Mouse (Mus musculus) forebrain, embryonic 12.5 days (tissue): ENCODE results near the gene Rnf207. TPM values are rescaled to one million over a fixed set of nuclear protein-coding genes. Genes with fewer than 3 reads are reported as not detected.

Experiments used
- ATAC-seq: fragments of 200-750 bp; cut with Nextera tagmentation; 2 replicates; pipeline ENCODE4 v1.8.0; 2017; ENCODE audit warnings: moderate TSS enrichment; ENCODE audit not compliant: low FRiP score
- H3K27ac ChIP-seq: fragments of 300-500 bp; sonication (generic); 2 replicates; pipeline ENCODE4 v1.5.1; 2016; ENCODE audit warnings: mild to moderate bottlenecking
- H3K27me3 ChIP-seq: fragments of 300-500 bp; sonication (generic); 2 replicates; pipeline ENCODE4 v1.6.1; 2016; ENCODE audit warnings: mild to moderate bottlenecking
- H3K36me3 ChIP-seq: fragments of 300-500 bp; sonication (generic); replicated peaks from 2 replicates; pipeline ENCODE4 v1.6.1; 2016; ENCODE audit warnings: mild to moderate bottlenecking
- H3K4me1 ChIP-seq: fragments of 300-500 bp; sonication (generic); 2 replicates; pipeline ENCODE4 v1.6.1; 2016
- H3K4me2 ChIP-seq: fragments of 300-500 bp; sonication (generic); 2 replicates; pipeline ENCODE4 v1.6.1; 2016; ENCODE audit warnings: mild to moderate bottlenecking, moderate library complexity
- H3K4me3 ChIP-seq: fragments of 300-500 bp; sonication (generic); replicated peaks from 2 replicates; pipeline ENCODE4 v1.5.1; 2016; ENCODE audit warnings: mild to moderate bottlenecking
- H3K9ac ChIP-seq: fragments of 300-500 bp; sonication (generic); 2 replicates; pipeline ENCODE4 v1.6.1; 2016; ENCODE audit warnings: mild to moderate bottlenecking
- H3K9me3 ChIP-seq: fragments of 300-500 bp; sonication (generic); 2 replicates; pipeline ENCODE4 v1.6.1; 2016
- WGBS: fragments of 180-500 bp; shearing (Covaris S2); methylation state at CpG from one replicate; pipeline ENCODE4 v1.1.7; 2016; 5-methylcytosine and 5-hydroxymethylcytosine counted together
- polyA plus RNA-seq: library from polyadenylated mRNA; unstranded; fragments of >200 nt; fragmentation: Nextera tagmentation; extraction: Ambion mirVana; gene quantifications from 2 replicates; pipeline ENCODE4 v1.2.1, GENCODE M21; 2016

Gene Rnf207
- polyA plus RNA-seq, 1 experiment from 2014 or later: 2.7 TPM

DNA sequence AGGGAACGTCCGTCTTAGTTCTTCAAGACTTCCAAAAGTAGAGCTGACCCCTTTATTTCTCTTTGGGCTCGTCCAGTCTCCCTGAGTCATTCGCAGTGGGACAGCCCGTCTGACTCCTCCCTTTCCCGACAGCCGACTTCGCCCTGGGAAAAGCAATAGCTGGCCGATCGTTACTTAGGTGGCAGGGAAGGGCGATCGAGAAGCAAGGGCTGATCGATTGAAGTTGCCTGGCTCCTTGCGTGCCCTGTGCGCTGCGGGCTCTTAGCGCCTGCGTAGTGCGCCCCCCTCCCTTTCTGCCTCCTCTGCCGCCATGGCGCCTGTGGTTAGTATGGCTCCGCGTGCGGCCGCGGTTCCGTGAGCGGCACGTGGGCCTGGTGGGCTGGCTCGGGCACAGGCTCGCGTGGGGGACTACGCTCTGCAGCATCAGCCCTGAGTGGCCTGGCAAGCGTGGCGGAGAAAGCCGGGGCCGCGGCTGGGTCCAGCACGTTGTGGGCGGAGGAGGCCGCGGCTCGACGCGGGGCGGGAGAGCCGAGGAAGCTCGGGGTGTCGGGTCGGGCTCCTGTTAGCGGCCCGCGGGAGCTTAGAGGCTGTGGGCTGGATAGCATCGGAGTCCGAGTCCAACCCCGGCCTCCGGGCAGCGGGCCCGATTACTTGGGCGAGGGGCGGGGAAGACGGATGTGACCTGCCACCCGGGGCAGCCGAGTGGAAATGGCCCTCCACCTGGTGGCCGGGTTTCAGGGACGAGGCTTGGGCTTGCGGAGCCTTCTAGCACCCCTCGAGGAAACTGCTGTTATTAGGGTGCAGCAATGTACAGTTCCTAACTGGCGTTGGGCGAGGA lies 7.0 kb upstream of the Rnf207 start, which contains the start of gene Rpl22:
Gene Rpl22, plus strand, starts transcription at position 169 of the 838 bp plus-strand sequence.
- Histone ChIP-seq H3K36me3 (peaks cover 33% of the 10 kb centered on the region), H3K4me2 (peak within 1 kb of the TSS; percentile 90), H3K9ac (peak within 1 kb of the TSS; percentile 96), H3K4me1 (peaks cover 19% of the 10 kb centered on the region), H3K4me3 (peak within 1 kb of the TSS; percentile 98), H3K27ac (0 out of 2 replicates have a peak within 1 kb of the TSS, but pooled peaks have one; percentile 61), H3K27me3 (peaks cover 14% of the 10 kb centered on the region; the same call in 1 of the 2 replicates), H3K9me3 (no peaks in the 10 kb centered on the region)
- WGBS: under 1% methylated on average over 69 of the region's 70 CpGs
- peak; percentile 97 for ATAC-seq

DNA sequence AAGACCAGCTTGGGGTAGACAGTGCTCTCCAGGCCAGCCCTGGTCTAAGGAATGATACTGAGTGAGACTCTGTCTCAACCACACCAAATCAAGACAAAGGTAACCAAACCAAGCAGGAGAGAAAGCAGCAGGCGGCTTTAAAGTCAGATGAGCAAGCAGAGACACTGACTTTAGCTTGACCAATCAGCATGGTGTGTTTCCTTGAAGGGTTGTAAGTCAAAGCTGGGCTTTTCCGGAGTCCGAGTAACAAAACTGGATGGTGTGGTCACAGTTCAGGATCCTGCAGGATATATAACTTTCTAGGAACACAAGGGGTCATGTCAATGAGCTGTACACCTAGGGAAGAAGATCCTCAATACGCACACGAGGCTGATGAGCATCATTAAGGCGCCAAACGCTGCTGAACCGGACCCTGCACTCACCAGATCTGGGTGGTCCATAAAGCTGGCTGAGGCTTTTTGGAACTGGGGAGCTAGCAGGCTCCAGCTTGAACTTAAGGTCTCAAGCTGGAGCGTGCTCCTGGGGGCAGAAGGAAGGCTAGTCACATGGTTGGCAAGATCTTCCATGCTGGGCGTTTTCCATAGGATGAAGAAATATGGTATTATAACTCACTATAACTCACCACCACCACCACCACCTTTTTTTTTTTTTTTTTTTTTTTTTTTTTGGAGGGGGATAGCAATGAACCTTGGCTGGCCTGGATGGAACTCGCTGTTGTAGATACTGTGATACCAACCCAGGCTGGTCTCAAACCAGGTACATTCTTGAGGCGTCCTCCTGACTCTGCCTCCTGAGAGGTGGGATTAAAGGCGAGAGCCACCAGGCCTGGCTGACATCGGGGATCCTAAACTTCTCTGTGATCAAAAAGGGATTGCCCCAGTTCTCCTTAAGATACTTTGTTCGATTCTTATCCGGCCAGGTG lies 6.1 kb upstream of the Rnf207 start:
- peak; percentile 47 for ATAC-seq
- Histone ChIP-seq H3K4me3 (peak overlapping the region; percentile 98), H3K4me2 (peak overlapping the region; percentile 90), H3K9me3 (no peaks in the 10 kb centered on the region), H3K9ac (no peak overlapping the region), H3K27me3 (peaks cover 14% of the 10 kb centered on the region; the same call in 1 of the 2 replicates), H3K4me1 (peaks cover 19% of the 10 kb centered on the region), H3K27ac (no peak overlapping the region), H3K36me3 (peaks cover 24% of the 10 kb centered on the region)
- WGBS: 60% methylated on average over 16 of the region's 16 CpGs

DNA sequence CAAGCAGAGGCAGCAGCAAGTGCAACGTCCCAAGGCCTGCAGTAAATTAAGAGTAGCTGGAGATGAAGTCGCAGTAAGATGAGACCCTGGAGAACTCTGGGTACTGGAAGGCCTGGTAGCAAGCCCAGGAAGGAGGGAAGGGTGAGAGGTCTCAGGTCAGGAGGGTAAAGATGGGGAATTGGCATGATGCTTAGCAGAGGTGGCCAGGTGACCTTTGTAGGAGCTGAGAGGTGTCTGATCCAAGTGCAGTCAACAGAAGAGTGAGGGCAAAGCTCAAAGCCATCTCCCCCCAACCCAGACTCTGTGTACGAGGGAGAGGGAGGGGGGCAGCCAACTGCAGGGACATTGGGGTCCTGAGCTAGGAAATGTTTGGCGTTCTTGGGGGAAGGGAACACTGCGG lies 2.7 kb upstream of the Rnf207 start:
- Histone ChIP-seq H3K9me3 (no peaks in the 10 kb centered on the region), H3K9ac (no peak overlapping the region), H3K27ac (no peak overlapping the region), H3K4me3 (no peak overlapping the region), H3K4me2 (no peak overlapping the region), H3K36me3 (no peaks in the 10 kb centered on the region), H3K4me1 (peaks cover 9% of the 10 kb centered on the region), H3K27me3 (peaks cover 41% of the 10 kb centered on the region)
- ATAC-seq: no peak
- WGBS: 64% methylated on average over 5 of the region's 5 CpGs

DNA sequence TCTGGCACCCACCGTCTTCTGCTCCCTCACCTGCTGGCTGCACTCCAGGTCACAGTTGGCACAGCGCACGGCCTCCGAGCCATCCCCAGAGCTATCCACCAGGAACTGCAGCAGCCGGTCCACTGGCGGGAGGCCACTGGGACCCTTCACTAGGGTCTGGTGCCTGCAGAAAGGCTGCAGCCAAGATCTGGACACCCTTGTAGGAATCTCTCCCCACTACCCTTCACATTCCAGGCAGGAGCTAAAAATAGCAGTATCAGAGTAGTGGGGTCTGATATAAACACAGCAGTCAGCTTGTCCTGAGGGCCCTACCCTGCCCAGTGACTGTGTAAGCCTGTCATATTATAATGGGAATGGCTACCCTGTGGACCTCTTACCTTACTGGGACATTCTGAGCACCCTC lies 1.2 kb downstream of the Rnf207 start:
- Histone ChIP-seq H3K27me3 (peaks cover 79% of the 10 kb centered on the region), H3K4me3 (no peak overlapping the region), H3K4me1 (peaks cover 31% of the 10 kb centered on the region), H3K36me3 (no peaks in the 10 kb centered on the region), H3K4me2 (no peak overlapping the region), H3K9ac (no peak overlapping the region), H3K27ac (no peak overlapping the region), H3K9me3 (no peaks in the 10 kb centered on the region)
- no peak for ATAC-seq
- 90% methylated on average over 6 of the region's 6 CpGs for WGBS

DNA sequence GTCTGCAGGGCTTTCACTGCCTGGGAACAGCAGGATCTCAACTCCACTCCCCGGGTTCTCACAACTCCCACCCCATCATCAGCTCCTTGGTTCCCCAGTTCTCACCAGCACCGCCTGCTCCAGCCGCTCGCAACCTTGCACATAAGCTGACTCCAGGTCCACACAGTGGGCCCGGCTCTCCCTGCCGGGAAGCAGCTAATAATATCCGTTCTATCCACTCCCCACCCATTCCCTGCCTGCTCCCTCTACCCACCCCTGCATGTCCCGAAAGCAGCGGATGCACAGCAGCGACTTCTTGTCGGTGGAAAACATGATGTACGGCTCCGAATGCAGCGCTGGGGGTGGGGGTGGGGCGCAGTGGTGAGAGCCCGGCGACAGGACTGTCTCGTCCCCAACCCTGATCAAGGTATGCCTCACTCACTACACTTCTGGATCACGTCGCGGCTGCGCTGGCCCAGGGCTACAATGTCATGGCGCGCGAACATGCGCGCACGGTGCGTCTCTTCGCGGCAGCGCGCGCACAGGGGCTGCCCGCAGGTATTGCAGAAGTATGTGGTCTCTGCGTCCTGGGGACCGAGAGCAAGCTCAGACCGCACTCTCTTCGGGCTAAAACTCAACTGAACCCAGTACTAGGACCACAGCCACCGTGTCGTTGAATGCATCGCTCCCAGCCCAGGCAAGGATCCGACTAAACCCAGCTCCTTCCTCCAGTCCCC lies 3.1 kb downstream of the Rnf207 start:
- Histone ChIP-seq H3K27me3 (peaks cover 85% of the 10 kb centered on the region), H3K9me3 (no peaks in the 10 kb centered on the region), H3K36me3 (no peaks in the 10 kb centered on the region), H3K4me3 (peak overlapping the region; percentile 28), H3K4me2 (peak overlapping the region; percentile 45), H3K27ac (no peak overlapping the region), H3K9ac (no peak overlapping the region), H3K4me1 (peaks cover 39% of the 10 kb centered on the region)
- WGBS: 1% methylated on average over 43 of the region's 43 CpGs
- ATAC-seq: no peak

DNA sequence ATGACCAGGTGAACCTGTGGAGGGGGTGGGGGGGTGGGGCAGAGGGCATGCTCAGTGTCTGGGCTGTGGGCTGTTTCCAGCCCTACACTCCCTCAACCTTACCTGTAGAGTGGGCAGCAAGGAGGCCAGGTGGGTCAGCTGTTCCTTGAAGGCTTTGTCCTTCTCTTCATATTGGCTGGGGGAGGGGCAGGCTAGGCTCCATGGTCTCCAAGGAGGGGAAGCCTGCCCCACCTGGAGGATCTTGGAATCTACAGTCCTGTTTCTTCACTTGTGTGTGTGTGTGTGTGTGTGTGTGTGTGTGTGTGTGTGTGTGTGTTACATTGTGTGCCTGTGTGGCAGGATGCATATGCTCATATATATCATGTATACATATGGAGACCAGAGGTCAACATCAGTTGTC lies 4.9 kb downstream of the Rnf207 start:
- Histone ChIP-seq H3K4me1 (peaks cover 39% of the 10 kb centered on the region), H3K9me3 (no peaks in the 10 kb centered on the region), H3K4me3 (peak overlapping the region; percentile 32; the same call in 1 of the 2 replicates), H3K9ac (0 out of 2 replicates have a peak overlapping the region, but pooled peaks have one; percentile 45), H3K27ac (no peak overlapping the region), H3K27me3 (peaks cover 99% of the 10 kb centered on the region), H3K36me3 (no peaks in the 10 kb centered on the region), H3K4me2 (peak overlapping the region; percentile 54)
- ATAC-seq: no peak

DNA sequence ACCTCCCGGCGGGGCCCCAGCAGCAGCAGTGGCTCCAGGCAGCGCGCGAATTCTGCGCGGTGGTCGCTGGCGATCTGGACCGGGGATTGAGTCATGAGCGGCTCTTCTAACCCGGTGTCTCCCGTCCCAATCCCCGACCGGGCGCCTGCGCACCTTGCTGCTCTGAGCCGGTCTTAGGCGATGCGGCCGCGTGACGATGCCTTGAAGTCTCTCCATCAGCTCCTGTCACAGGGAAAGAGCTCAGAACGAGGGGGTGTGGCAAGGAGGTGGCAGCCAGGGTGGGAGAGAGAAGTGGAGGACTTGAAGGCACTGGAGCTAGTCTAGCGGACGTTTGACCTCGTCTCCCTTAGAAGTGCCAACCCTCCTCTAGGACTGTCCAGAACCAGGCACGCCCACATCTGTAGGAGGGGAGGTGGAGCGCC lies 5.6 kb downstream of the Rnf207 start:
- peak; percentile 49; the same call in 1 of the 2 replicates for ATAC-seq
- Histone ChIP-seq H3K9me3 (no peaks in the 10 kb centered on the region), H3K4me1 (peaks cover 32% of the 10 kb centered on the region), H3K4me2 (peak overlapping the region; percentile 54), H3K27ac (no peak overlapping the region), H3K36me3 (0 out of 2 replicates have a peak, but pooled peaks cover 5% of the 10 kb centered on the region), H3K4me3 (peak overlapping the region; percentile 32), H3K27me3 (peaks cover 94% of the 10 kb centered on the region), H3K9ac (peak overlapping the region; percentile 45)
- WGBS: under 1% methylated on average over 29 of the region's 29 CpGs

DNA sequence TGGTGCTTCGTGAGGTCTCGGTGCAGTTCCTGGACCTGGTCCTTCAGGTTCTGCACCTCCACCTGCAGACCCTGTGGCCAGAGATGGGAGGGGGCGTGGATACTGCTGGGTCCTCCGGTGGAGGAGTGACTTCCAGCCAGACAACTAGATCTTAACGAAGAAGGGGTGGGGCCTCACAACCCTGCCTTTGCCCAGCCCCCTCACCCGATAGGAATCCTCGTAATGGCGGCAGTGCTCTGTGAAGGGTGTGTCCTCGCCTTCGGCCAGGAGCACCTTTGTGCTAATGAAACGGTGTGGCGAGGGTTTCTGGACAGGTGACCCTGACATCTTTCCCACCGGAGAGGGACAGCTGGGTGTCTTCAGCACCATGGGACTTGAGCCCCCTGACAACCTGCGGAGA lies 6.6 kb downstream of the Rnf207 start:
- Histone ChIP-seq H3K4me1 (peaks cover 31% of the 10 kb centered on the region), H3K27me3 (peaks cover 83% of the 10 kb centered on the region), H3K36me3 (0 out of 2 replicates have a peak, but pooled peaks cover 5% of the 10 kb centered on the region), H3K9me3 (no peaks in the 10 kb centered on the region), H3K27ac (no peak overlapping the region), H3K4me2 (peak overlapping the region; percentile 8; the same call in 1 of the 2 replicates), H3K4me3 (no peak overlapping the region), H3K9ac (no peak overlapping the region)
- under 1% methylated on average over 14 of the region's 14 CpGs for WGBS
- no peak for ATAC-seq

DNA sequence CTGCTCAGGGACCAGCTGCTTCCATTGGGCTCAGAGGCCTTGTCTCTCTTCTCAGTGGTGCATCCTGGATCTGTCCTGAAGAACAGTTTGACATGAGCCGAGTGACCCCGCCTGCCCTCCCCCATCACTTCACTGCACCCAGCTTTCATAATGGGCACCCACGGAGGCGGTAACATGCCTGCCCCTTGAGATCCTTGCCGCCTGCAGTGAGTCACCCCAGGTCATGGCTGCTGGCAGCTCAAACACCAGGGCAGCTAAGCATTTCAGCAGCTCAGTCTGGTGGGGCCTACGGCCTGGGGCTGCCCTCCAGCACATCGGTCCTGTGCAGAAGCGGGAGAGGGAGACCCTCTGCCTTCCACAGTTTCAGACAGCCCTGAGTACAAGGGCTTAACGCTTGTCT lies 11.3 kb downstream of the Rnf207 start:
- H3K27me3 ChIP-seq: peaks cover 37% of the 10 kb centered on the region
- H3K4me3 ChIP-seq: no peak overlapping the region
- H3K9me3 ChIP-seq: no peaks in the 10 kb centered on the region
- no peak overlapping the region for H3K4me2 ChIP-seq
- H3K27ac ChIP-seq: no peak overlapping the region
- H3K9ac ChIP-seq: no peak overlapping the region
- H3K4me1 ChIP-seq: peaks cover 7% of the 10 kb centered on the region; the same call in 1 of the 2 replicates
- peaks cover 30% of the 10 kb centered on the region for H3K36me3 ChIP-seq
- ATAC-seq: no peak
- 76% methylated on average over 9 of the region's 9 CpGs for WGBS

DNA sequence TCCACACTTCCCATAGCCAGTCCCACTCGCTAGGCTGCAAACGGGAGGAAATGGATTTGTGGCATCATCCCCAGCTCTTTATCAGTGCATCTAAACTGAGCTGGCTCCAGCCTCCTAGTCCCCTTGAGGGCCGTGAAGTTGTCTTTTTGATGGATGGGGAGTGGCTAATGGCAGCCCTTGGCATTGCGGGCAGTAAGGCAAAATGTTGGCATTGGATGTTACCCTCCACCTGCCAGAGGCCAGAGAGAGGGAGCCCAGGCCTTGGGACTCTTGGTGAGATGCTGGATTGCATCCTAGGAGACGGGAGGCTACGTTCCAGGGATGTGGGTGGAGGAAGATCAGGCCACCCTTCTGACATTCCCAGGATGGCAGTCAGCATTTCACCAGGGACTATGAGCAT lies 12.8 kb downstream of the Rnf207 start:
- H3K9me3 ChIP-seq: no peaks in the 10 kb centered on the region
- no peak overlapping the region for H3K4me3 ChIP-seq
- H3K36me3 ChIP-seq: peaks cover 45% of the 10 kb centered on the region
- H3K4me1 ChIP-seq: no peaks in the 10 kb centered on the region
- H3K4me2 ChIP-seq: no peak overlapping the region
- H3K27me3 ChIP-seq: peaks cover 22% of the 10 kb centered on the region
- no peak overlapping the region for H3K27ac ChIP-seq
- WGBS: 90% methylated on average over 6 of the region's 6 CpGs
- H3K9ac ChIP-seq: no peak overlapping the region
- no peak for ATAC-seq

DNA sequence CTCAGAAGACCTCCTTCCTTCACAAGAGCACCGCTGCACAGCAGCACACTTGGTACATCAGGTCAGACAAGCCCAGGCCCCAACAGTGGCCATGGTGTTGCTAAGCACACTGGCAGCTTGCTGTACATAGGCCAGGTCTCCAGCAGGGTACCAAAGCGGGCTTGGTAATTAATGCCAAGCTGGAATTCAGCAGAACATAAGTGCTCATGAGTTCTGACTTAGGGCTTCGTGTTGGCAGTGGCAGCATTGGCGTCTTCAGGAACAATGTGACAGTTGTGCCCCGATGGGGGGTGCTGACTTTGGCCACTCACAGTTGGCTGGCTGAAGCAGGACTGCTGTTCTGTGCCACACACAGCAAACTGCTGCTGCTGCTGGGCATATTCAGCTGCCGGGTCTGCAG lies 14.1 kb downstream of the Rnf207 start:
- Histone ChIP-seq H3K27me3 (peaks cover 8% of the 10 kb centered on the region), H3K9me3 (no peaks in the 10 kb centered on the region), H3K27ac (no peak overlapping the region), H3K4me1 (no peaks in the 10 kb centered on the region), H3K9ac (no peak overlapping the region), H3K36me3 (peaks cover 57% of the 10 kb centered on the region), H3K4me3 (no peak overlapping the region), H3K4me2 (no peak overlapping the region)
- WGBS: 91% methylated on average over 6 of the region's 6 CpGs
- ATAC-seq: no peak
